Comparison of ENCODE assay signal across 22 mouse cellular contexts in genomic region chr14:62167090-62167489, GRCm38 (mm10).
DNase-seq lines count a peak whose midpoint lies in the region; ATAC-seq and TF ChIP-seq lines count a peak whose summit lies in the region.
"Had no signal": no experiment of that assay in that cellular context is flagged by ENCODE, and none has a peak within 500 bp of the region (broad histone marks: within the 10 kb centered on the region; RNA-seq: fewer than 3 reads in every experiment).

No protein-coding gene starts in this region.

- no peaks in the 10 kb centered on the region for H3K9me3 ChIP-seq in hindbrain, embryonic 10.5 days
- H3K9me3 ChIP-seq in hindbrain, embryonic 16.5 days (ENCODE audit: control insufficient read depth, low read length), result no peaks in the 10 kb centered on the region
- H3K9me3 ChIP-seq in lung, postnatal 0 days (ENCODE audit: low read length), result no peaks in the 10 kb centered on the region
- H3K9me3 ChIP-seq: embryonic facial prominence, embryonic 12.5 days; forebrain, embryonic 12.5 days; limb, embryonic 13.5 days; liver, embryonic 12.5 days; lung, embryonic 15.5 days had no signal

- H3K4me1 ChIP-seq in hindbrain, embryonic 10.5 days (replicated peaks), result peaks cover 22% of the 10 kb centered on the region
- H3K4me1 ChIP-seq in hindbrain, embryonic 16.5 days (ENCODE audit: control insufficient read depth, insufficient read depth, low read depth, low read length), result no peaks in the 10 kb centered on the region
- H3K4me1 ChIP-seq in lung, postnatal 0 days (ENCODE audit: insufficient read depth, low read depth, low read length), result no peaks in the 10 kb centered on the region

- TF ChIP-seq CTCF in lung, postnatal 0 days (IDR thresholded peaks at IDR 0.05), result no peak

- no peak overlapping the region for H3K4me3 ChIP-seq in hindbrain, embryonic 10.5 days
- no peak overlapping the region for H3K4me3 ChIP-seq in hindbrain, embryonic 16.5 days (ENCODE audit: low read length)
- H3K4me3 ChIP-seq in lung, postnatal 0 days (ENCODE audit: low read depth, low read length), result no peak overlapping the region
- H3K4me3 ChIP-seq: embryonic facial prominence, embryonic 12.5 days; forebrain, embryonic 12.5 days; limb, embryonic 13.5 days; liver, embryonic 12.5 days; lung, embryonic 15.5 days had no signal

- ATAC-seq in hindbrain, embryonic 16.5 days, result no peak
- ATAC-seq in lung, postnatal 0 days, result no peak
- ATAC-seq: liver, embryonic 12.5 days had no signal

- H3K27ac ChIP-seq in hindbrain, embryonic 10.5 days, result peak overlapping the region; percentile 62
- H3K27ac ChIP-seq in hindbrain, embryonic 16.5 days (ENCODE audit: low read depth, low read length), result no peak overlapping the region
- H3K27ac ChIP-seq in lung, postnatal 0 days (ENCODE audit: low read length), result no peak overlapping the region
- H3K27ac ChIP-seq: embryonic facial prominence, embryonic 12.5 days; forebrain, embryonic 12.5 days; hindbrain, embryonic 14.5 days; kidney, postnatal 0 days; limb, embryonic 13.5 days; liver, embryonic 12.5 days; lung, embryonic 15.5 days; stomach, postnatal 0 days had no signal

- 0 out of 2 replicates have a peak, but pooled peaks cover 3% of the 10 kb centered on the region for H3K27me3 ChIP-seq in hindbrain, embryonic 10.5 days (ENCODE audit: insufficient read depth, poor library complexity, severe bottlenecking)
- no peaks in the 10 kb centered on the region for H3K27me3 ChIP-seq in hindbrain, embryonic 16.5 days (replicated peaks; ENCODE audit: control insufficient read depth, insufficient read depth, low read length)
- H3K27me3 ChIP-seq in lung, postnatal 0 days (replicated peaks; ENCODE audit: insufficient read depth, low read length), result no peaks in the 10 kb centered on the region
- H3K27me3 ChIP-seq: embryonic facial prominence, embryonic 12.5 days; forebrain, embryonic 12.5 days; liver, embryonic 12.5 days; lung, embryonic 15.5 days had no signal

- no peak for DNase-seq in hindbrain, embryonic 10.5 days (ENCODE audit: low spot score)
- DNase-seq in lung, postnatal 14 days, result peak; percentile 19
- no peak for DNase-seq in lung, postnatal 0 days (ENCODE audit: low spot score)
- DNase-seq in right cerebral cortex, postnatal 14 days, result peak; percentile 35
- no peak for DNase-seq in right cerebral cortex, adult 2 months (ENCODE audit: low spot score in 2 of 2)
- DNase-seq in adrenal gland, adult 18-20 months (ENCODE audit: low spot score in 2 of 2), result no peak
- DNase-seq: adrenal gland, postnatal 14 days; cerebellum, adult 2 months; cerebellum, postnatal 25 days; gastrocnemius, postnatal 36 days; kidney, adult 2 months; thymus, adult 2 months; thymus, postnatal 4 days had no signal

- 76% methylated on average over 6 of the region's 6 CpGs for WGBS in hindbrain, embryonic 10.5 days
- WGBS in hindbrain, embryonic 16.5 days, result 66% methylated on average over 6 of the region's 6 CpGs
- 48% methylated on average over 6 of the region's 6 CpGs for WGBS in lung, postnatal 0 days

- no peak overlapping the region for H3K4me2 ChIP-seq in hindbrain, embryonic 16.5 days (ENCODE audit: low read length)
- H3K4me2 ChIP-seq in lung, postnatal 0 days (replicated peaks; ENCODE audit: low read depth, low read length), result no peak overlapping the region
- H3K4me2 ChIP-seq: embryonic facial prominence, embryonic 12.5 days; forebrain, embryonic 12.5 days; hindbrain, embryonic 14.5 days; limb, embryonic 13.5 days; liver, embryonic 12.5 days; lung, embryonic 15.5 days had no signal

- H3K9ac ChIP-seq in hindbrain, embryonic 16.5 days (ENCODE audit: low read depth, low read length), result no peak overlapping the region
- H3K9ac ChIP-seq in lung, postnatal 0 days (replicated peaks; ENCODE audit: low read depth), result no peak overlapping the region
- H3K9ac ChIP-seq: embryonic facial prominence, embryonic 12.5 days; forebrain, embryonic 12.5 days; hindbrain, embryonic 14.5 days; limb, embryonic 13.5 days; liver, embryonic 12.5 days; lung, embryonic 15.5 days had no signal

- TF ChIP-seq EP300 in lung, postnatal 0 days (IDR thresholded peaks at IDR 0.05), result no peak

- H3K36me3 ChIP-seq in hindbrain, embryonic 10.5 days, result no peaks in the 10 kb centered on the region
- no peaks in the 10 kb centered on the region for H3K36me3 ChIP-seq in hindbrain, embryonic 16.5 days (ENCODE audit: control insufficient read depth, insufficient read depth, low read length)
- H3K36me3 ChIP-seq in lung, postnatal 0 days (ENCODE audit: insufficient read depth, low read length), result no peaks in the 10 kb centered on the region
- H3K36me3 ChIP-seq: embryonic facial prominence, embryonic 12.5 days; forebrain, embryonic 12.5 days; limb, embryonic 13.5 days; liver, embryonic 12.5 days; lung, embryonic 15.5 days had no signal

Comparison
In these comparisons a context has a peak if more than half of its experiments do, and no peak if none do; other contexts are left out.
1. DNase-seq: peak in lung, postnatal 14 days (single experiment) and right cerebral cortex, postnatal 14 days (single experiment); none in hindbrain, embryonic 10.5 days (single experiment), lung, postnatal 0 days (single experiment), right cerebral cortex, adult 2 months (0 of 2) and adrenal gland, adult 18-20 months (0 of 2).